Mouse (Mus musculus): ENCODE data around the gene Olfr372.
"Not testable (repeated sequence)": the region's sequence is repeated elsewhere in the genome, so short reads cannot be mapped to it uniquely, and the experiment has no call there.

Olfr372 gene

DNA sequence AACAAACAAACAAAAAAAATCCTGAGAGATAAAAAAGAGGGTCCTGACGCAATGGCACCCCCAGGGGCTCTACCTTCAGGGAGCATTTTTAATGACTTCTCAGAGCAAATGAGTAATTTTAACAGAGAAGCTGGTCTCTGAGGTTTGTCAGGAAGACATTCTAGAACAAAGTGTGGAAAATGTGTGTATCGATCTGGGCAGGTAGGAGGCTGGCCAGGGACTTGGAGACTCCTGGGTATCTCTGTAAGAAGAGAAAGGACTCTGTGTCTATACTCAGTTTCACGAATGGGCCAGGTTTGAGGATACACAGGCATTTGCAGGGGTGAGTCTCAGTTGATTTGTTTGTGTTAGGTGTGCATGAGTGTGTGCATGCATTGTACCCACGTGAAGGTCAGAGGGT, at the start of gene Olfr372:
TSS of gene Olfr372 (plus strand) at position 301 of the 400 bp plus-strand sequence.
- not testable (repeated sequence) for DNase-seq

GRCm38 (mm10) chr8:71999434-71999833, 41.6 kb upstream of the Olfr372 start:
- DNase-seq = no peak

DNA sequence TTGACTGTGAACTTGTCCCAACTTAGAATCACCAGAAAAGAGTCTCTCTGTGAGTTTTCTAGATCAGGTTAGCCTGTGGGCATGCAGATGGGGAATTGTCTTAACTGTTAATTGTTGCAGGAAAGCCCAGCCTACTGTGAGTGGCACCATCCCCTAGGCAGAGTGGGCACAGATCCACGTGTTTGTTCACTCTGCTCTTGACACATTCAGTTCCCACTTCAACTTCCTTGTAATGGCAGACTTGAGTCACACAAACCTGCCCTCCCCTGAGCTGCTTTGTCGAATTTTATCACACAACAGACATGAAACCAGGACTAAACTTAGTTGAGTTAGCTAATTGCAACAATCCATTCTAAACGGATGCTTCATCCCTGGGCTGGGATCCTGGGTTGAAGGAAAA, 40.8 kb upstream of the Olfr372 start:
- no peak for DNase-seq

GRCm38 (mm10) chr8:72002942-72003341, 38.1 kb upstream of the Olfr372 start:
- DNase-seq = no peak

DNA sequence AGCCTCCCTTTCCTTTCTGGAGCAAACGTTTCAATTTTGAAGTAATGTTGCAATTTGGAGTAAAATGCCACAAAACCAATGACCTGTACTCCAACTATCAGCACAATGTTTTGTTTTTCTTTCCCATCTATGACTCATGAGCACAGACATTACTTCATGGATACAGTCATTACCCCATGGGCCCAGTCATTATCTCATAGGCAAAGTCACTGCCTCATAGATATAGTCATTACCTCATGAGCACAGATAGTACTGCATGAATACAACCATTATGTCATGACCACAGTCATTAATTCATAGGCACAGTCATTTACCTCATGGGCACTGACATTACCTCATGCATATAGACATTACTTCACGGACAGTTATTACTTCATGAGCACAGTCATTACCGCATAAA, 35.1 kb upstream of the Olfr372 start:
- no peak for DNase-seq

- DNase-seq = no peak
Measured at GRCm38 (mm10) chr8:72006763-72007162, 34.3 kb upstream of the Olfr372 start.

DNA sequence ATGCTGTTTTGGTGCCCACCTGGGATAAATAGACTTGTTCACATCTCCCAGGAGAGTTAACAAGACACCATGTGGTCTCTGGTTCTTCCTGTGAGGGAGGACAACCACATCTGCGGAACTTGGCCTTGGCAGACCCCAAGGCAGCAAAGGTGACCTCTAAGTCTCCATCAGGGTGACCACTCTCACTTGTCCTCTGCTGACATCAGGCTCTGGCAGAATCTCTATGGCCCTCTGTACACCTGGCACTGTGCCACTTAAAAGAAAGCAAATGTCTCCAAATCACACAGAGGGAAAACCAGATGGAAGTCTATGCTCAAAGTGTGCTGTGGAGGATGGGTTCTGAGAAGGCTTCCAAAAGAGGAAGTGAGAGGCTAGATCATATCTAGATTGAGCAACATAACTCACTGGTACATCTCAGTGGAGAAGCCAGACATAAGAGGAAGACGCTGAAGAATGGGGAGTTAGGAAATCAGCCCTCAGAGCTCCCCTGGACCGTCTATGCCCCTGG, 32.8 kb upstream of the Olfr372 start:
- DNase-seq = peak; percentile 72

GRCm38 (mm10) chr8:72009473-72009872, 31.5 kb upstream of the Olfr372 start, which contains the start of gene Cyp4f18:
Gene Cyp4f18 (minus strand): TSS chr8:72009626.
- DNase-seq = peak; percentile 68 to 69

GRCm38 (mm10) chr8:72013506-72014228, 27.4 kb upstream of the Olfr372 start:
- peak in 1 of 2 experiments; percentile 40 for DNase-seq

DNA sequence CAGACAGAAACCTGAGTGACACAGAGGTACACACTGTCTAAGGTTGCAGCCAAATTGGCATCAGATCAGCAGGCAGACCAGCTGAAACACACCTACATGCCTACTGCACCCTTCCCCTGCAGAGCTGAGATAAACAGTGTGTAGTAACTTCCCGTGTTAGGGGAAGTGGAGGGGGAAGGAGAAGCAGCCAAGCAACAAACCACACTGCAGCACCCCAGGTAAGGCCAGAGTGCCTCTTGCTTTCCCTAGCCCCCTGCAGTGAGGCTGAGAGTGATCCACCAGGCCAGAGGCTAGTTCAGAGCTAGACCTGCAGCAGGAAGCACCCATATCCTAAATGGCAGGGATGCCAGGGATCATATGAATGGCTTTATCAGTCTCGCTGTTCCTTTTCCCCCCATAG, 23.7 kb upstream of the Olfr372 start:
- DNase-seq = peak; percentile 72 to 76

DNA sequence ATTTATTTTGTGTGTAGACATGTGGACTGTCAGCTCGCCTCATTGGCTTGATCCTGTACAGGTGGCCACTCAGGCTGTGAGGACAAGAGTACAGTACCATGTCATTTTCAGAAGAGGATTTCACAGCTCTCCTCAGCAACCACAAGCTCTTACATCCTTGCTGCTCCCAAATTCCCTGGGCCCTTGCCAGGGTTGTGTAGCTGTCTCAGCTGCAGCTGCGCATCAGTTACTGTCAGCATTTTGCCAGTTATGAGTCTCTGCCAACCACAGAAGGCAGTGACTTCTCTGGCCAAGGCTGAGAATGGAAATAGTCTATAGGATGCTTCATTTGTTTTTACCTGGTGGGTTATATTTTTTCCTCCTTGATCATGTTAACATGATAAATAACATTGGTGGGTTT, 22.9 kb upstream of the Olfr372 start:
- DNase-seq = no peak

- DNase-seq = not testable (repeated sequence)
Measured at GRCm38 (mm10) chr8:72019022-72019421, 22.0 kb upstream of the Olfr372 start.

DNA sequence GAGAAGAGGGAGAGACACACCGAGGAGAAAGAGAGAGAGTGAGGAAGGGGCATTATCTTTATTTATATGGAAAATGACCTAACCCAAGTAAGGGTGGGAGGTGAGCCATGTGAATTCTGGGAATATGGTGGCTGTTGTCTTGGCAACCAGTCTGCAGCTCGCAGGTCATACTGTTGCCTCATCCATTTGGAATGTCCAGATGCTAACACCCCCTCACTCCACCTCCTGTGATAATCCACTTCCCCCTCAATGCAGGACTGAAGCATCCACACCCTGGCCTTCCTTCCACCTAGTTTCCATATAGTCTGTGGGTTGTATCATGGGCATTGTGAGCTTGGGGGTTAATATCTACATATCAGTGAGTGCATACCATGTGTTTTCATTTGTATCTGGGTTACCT, 21.2 kb upstream of the Olfr372 start:
- DNase-seq = no peak

DNA sequence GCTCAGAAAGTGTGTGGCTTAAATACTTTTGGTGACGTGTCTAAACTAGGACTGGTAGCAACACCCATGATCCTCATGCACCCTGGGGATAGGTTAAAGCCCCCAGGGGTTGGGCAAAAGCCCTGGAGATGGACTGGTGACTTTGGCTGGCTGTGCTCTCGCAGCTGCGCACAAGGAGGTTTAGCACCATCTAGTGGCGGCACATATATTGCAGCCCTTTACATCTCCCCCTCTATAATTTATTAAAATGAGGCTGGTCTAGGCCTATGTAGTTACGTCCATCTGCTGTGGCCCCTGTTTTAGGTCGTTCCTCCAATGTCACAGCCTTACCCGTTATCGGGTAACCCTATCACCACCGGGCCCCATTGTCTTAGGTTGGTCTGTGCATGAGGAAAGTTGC, 16.1 kb upstream of the Olfr372 start:
- DNase-seq = peak; percentile 71 to 77

DNA sequence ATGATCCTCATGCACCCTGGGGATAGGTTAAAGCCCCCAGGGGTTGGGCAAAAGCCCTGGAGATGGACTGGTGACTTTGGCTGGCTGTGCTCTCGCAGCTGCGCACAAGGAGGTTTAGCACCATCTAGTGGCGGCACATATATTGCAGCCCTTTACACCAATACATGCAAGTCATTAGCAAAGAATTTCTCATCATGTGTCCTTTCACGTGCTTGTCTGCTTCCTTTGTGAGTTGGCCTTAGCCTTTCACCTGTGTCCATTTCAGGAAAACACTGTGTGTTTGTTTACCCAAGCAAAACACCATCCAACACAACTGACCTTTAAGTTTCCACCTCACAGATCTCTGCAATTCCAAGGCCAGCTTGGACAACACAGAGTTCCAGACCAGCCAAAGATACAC, 8.1 kb upstream of the Olfr372 start:
- DNase-seq = peak; percentile 78 to 79

DNA sequence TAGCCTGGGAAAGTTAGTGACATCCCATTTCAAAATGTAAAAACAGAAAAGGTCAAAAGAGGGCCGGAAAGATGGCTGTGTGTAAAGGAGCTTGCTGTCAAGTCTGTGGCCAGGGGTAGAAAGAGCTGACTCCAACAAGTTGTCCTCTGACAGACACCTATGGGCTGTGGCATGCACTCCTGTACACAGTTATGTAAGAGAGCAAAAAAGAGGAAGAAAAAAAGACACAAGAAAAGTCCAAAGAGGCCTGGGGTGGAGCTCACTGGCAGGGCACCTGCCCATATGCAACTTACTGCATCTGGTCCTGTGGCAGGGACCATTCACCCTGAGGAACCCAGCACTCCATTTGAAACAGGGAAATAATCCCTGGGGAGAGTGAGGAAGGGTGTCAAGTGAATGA, 1.5 kb downstream of the Olfr372 start:
- peak; percentile 20 to 22 for DNase-seq

- DNase-seq = not testable (repeated sequence)
Measured at GRCm38 (mm10) chr8:72054633-72055032, 13.6 kb downstream of the Olfr372 start.

DNA sequence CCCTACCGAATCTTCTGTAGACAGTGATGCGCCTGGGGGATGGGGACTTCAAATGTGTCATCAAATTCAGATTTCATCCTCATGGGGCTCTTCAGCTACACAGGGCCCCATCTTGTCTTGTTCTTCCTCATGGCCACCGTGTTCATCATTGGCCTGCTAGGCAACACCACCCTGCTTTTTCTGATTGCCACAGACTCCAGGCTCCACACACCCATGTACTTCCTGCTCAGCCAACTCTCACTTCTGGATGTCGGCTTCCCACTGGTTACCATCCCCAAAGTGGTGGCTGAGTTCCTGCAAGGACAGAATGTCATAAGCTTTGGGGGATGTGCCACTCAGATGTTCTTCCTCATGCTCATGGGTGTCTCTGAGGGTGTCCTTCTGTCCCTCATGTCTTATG, 16.6 kb downstream of the Olfr372 start:
- DNase-seq = not testable (repeated sequence)

DNA sequence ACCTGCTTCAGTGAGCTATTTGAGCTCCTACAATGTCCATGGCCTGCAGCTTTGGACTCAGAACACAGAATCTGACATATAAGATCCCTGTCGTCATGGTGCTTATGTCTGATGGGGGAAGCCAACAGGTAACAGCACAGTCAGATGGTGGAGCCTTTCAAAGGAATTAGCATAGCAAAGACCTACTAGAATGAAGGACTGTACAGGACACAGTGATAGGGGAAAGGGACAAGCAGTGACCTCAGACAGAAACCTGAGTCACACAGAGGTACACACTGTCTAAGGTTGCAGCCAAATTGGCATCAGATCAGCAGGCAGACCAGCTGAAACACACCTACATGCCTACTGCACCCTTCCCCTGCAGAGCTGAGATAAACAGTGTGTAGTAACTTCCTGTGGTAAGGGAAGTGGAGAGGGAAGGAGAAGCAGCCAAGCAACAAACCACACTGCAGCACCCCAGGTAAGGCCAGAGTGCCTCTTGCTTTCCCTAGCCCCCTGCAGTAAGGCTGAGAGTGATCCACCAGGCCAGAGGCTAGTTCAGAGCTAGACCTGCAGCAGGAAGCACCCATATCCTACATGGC, 25.9 kb downstream of the Olfr372 start:
- DNase-seq = peak in 1 of 2 experiments; percentile 12

- not testable (repeated sequence) for DNase-seq
Measured at GRCm38 (mm10) chr8:72082877-72083276, 41.9 kb downstream of the Olfr372 start, which contains the start of gene Olfr373. Gene Olfr373 (plus strand): TSS chr8:72083177.

- DNase-seq = peak; percentile 21 to 24
Measured at GRCm38 (mm10) chr8:72084744-72085143, 43.7 kb downstream of the Olfr372 start.

GRCm38 (mm10) chr8:72087611-72088010, 46.6 kb downstream of the Olfr372 start:
- not testable (repeated sequence) for DNase-seq

- DNase-seq = not testable (repeated sequence)
Measured at GRCm38 (mm10) chr8:72096721-72097120, 55.7 kb downstream of the Olfr372 start.

Measured in B cell, adult 2 months (primary cell).